Mouse (Mus musculus) midbrain, postnatal 0 days (tissue): ENCODE data around the gene Ube4b. TPM values are rescaled to one million over a fixed set of nuclear protein-coding genes. Genes with fewer than 3 reads are reported as not detected.
A peak's percentile ranks its signal among the peaks of the same experiment; 100 is the strongest.

Experiments
- ATAC-seq: fragments of 200-750 bp; cut with Nextera tagmentation; 2 replicates; pipeline ENCODE4 v1.8.0; 2017; ENCODE audit warnings: moderate number of reproducible peaks, mild to moderate bottlenecking, moderate TSS enrichment, moderate library complexity; ENCODE audit not compliant: low FRiP score
- DNase-seq: peaks from one replicate; pipeline ENCODE4 v3.0.0-alpha.2; 2015; ENCODE audit warnings: low spot score
- H3K27ac ChIP-seq: fragments of 300-500 bp; sonication (generic); 2 replicates; pipeline ENCODE4 v1.5.1; 2014; ENCODE audit warnings: low read depth, mild to moderate bottlenecking, low read length, mixed read lengths
- H3K27me3 ChIP-seq: fragments of 300-500 bp; sonication (generic); 2 replicates; pipeline ENCODE4 v1.6.1; 2014; ENCODE audit warnings: low read length, control low read depth, mixed read lengths; ENCODE audit not compliant: insufficient read depth
- H3K36me3 ChIP-seq: fragments of 300-500 bp; sonication (generic); 2 replicates; pipeline ENCODE4 v1.6.1; 2014; ENCODE audit warnings: low read length, control low read depth, mixed read lengths; ENCODE audit not compliant: insufficient read depth
- H3K4me1 ChIP-seq: fragments of 300-500 bp; sonication (generic); 2 replicates; pipeline ENCODE4 v1.6.1; 2014; ENCODE audit warnings: mild to moderate bottlenecking, control low read depth, antibody characterized with exemption, low read length, mixed read lengths; ENCODE audit not compliant: insufficient read depth
- H3K4me2 ChIP-seq: fragments of 300-500 bp; sonication (generic); 2 replicates; pipeline ENCODE4 v1.6.1; 2014; ENCODE audit warnings: low read depth, mild to moderate bottlenecking, low read length, mixed read lengths; ENCODE audit not compliant: poor library complexity, severe bottlenecking
- H3K4me3 ChIP-seq: fragments of 300-500 bp; sonication (generic); 2 replicates; pipeline ENCODE4 v1.5.1; 2014; ENCODE audit warnings: low read depth, mild to moderate bottlenecking, low read length, moderate library complexity
- H3K9ac ChIP-seq: fragments of 300-500 bp; sonication (generic); replicated peaks from 2 replicates; pipeline ENCODE4 v1.6.1; 2014; ENCODE audit warnings: mild to moderate bottlenecking, low read length, moderate library complexity, mixed read lengths; ENCODE audit not compliant: poor library complexity, severe bottlenecking
- H3K9me3 ChIP-seq: fragments of 300-500 bp; sonication (generic); 2 replicates; pipeline ENCODE4 v1.6.1; 2016; ENCODE audit warnings: low read length, control low read depth
- CTCF ChIP-seq: IDR thresholded peaks from 2 replicates; pipeline ENCODE4 v1.5.1; 2016; ENCODE audit warnings: antibody characterized with exemption, mild to moderate bottlenecking
- WGBS: fragments of 180-500 bp; shearing (Covaris S2); extraction: QIAGEN DNeasy Blood & Tissue Kit; methylation state at CpG from one replicate; pipeline ENCODE4 v1.1.7; 2014; 5-methylcytosine and 5-hydroxymethylcytosine counted together
- polyA plus RNA-seq: library from polyadenylated mRNA; unstranded; fragments of >200 nt; fragmentation: Nextera tagmentation; extraction: Ambion mirVana; gene quantifications from 2 replicates; pipeline ENCODE4 v1.2.1, GENCODE M21; 2015
- total RNA-seq: library from RNA; depleted of rRNA; stranded (reverse); fragments of >200 nt; gene quantifications from 2 replicates; pipeline ENCODE4 v1.2.3, GENCODE M21; 2014

Gene Ube4b
- total and polyA plus RNA-seq, 2 experiments from 2014 or later, result 51.9 to 94.4 TPM

DNA sequence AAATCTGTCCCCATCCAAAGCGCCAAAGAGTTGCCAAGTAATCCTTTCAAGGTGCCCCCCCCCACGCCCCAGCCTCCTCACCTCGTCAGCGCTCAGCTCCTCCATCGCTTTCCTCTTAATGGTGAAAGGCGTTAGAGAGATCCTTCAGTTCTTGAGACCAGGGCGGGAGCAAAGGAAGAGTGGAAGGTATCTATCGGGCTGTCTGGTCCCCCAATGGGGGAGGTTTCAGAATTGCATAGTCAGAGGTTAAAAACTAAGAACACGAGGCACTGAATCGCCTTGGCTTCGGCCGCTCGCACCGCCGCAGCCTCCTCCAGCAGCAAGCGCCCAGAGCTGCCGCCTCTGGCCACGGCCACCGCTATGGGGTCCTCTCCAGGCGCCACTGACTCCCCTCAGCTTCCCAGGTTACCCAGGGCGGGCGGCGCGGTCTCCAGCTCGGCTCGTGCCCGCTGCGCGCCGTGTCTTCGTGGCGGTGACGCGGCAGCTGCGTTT lies 702 bp downstream of the Ube4b start:
- TF ChIP-seq CTCF, result no peak
- under 1% methylated on average over 33 of the region's 35 CpGs for WGBS
- ATAC-seq (no peak), DNase-seq (peak; percentile 62)
- Histone ChIP-seq H3K4me3 (peak overlapping the region; percentile 95), H3K9ac (peak overlapping the region; percentile 69), H3K27me3 (no peaks in the 10 kb centered on the region), H3K9me3 (no peaks in the 10 kb centered on the region), H3K4me2 (peak overlapping the region; percentile 66), H3K36me3 (no peaks in the 10 kb centered on the region), H3K4me1 (peaks cover 8% of the 10 kb centered on the region; the same call in 1 of the 2 replicates), H3K27ac (peak overlapping the region; percentile 96)

GRCm38 (mm10) chr4:149424755-149425154 lies 1.8 kb downstream of the Ube4b start:
- no peak for ATAC-seq
- Histone ChIP-seq H3K27me3 (no peaks in the 10 kb centered on the region), H3K27ac (no peak overlapping the region), H3K9ac (peak overlapping the region; percentile 69), H3K4me2 (peak overlapping the region; percentile 66), H3K36me3 (no peaks in the 10 kb centered on the region), H3K4me3 (peak overlapping the region; percentile 95), H3K4me1 (peaks cover 8% of the 10 kb centered on the region; the same call in 1 of the 2 replicates), H3K9me3 (no peaks in the 10 kb centered on the region)
- WGBS, result 1% methylated on average over 9 of the region's 9 CpGs
- TF ChIP-seq CTCF, result no peak
- no peak for DNase-seq

DNA sequence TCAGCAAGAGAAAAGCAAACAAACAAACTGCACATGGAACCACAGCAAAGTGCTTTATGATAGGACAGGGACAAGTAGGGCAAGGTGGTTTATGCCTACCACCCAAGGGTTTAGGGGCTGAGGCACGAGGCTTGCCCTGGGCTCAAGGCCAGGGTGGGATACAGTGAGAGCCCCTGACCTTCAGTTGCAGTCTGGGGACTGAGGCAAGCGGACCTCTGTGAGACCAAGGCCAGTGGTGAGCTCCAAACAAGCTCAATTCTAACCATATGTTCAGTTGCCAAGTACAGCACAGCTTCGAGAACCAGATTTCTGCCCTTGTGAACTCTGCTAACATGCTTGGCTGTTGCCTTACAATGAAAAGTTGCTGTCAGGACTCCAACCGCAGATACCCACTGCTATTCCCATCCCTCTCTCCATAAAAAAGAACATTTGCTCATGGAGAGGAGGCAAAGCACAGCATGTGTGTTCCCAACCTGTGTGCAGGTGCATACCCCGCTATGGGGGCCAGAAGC lies 8.6 kb downstream of the Ube4b start:
- Histone ChIP-seq H3K27ac (no peak overlapping the region), H3K4me2 (no peak overlapping the region), H3K9ac (no peak overlapping the region), H3K4me3 (no peak overlapping the region), H3K36me3 (no peaks in the 10 kb centered on the region), H3K27me3 (no peaks in the 10 kb centered on the region), H3K4me1 (peaks cover 5% of the 10 kb centered on the region; the same call in 1 of the 2 replicates), H3K9me3 (no peaks in the 10 kb centered on the region)
- no peak for DNase-seq
- TF ChIP-seq CTCF, result no peak
- no peak for ATAC-seq
- 84% methylated on average over 5 of the region's 5 CpGs for WGBS

DNA sequence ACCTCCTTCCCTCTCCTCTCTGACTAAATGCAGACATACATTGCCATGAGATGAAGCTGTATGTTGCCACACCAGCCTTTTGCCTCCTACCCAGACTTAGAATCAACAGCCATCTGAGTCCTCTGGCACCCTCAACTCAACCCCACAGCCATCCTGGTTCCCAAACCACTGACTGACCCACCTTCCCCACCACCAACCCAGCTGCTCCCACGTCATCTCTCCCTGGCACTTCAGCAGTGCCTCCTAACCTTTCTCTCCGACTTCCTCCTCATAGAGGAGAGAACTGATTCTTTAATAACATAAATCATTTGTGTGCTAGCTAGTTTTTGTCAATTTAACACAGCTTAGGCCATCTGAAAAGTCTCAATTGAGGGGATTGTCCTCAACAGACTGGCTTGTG lies 9.6 kb downstream of the Ube4b start:
- no peak for DNase-seq
- Histone ChIP-seq H3K36me3 (no peaks in the 10 kb centered on the region), H3K9me3 (no peaks in the 10 kb centered on the region), H3K4me1 (peaks cover 5% of the 10 kb centered on the region; the same call in 1 of the 2 replicates), H3K4me2 (no peak overlapping the region), H3K27ac (no peak overlapping the region), H3K27me3 (no peaks in the 10 kb centered on the region), H3K9ac (no peak overlapping the region), H3K4me3 (no peak overlapping the region)
- ATAC-seq, result no peak
- 91% methylated on average over 2 of the region's 2 CpGs for WGBS
- TF ChIP-seq CTCF, result no peak

- 81% methylated on average over 10 of the region's 10 CpGs for WGBS
- TF ChIP-seq CTCF, result no peak
- peaks cover 1% of the 10 kb centered on the region; the same call in 1 of the 2 replicates for H3K4me1 ChIP-seq
- no peaks in the 10 kb centered on the region for H3K36me3 ChIP-seq
- H3K9me3 ChIP-seq, result no peaks in the 10 kb centered on the region
- DNase-seq (no peak), ATAC-seq (no peak)
- no peak overlapping the region for H3K4me2 ChIP-seq
- 0 out of 2 replicates have a peak overlapping the region, but pooled peaks have one; percentile 26 for H3K27ac ChIP-seq
- H3K9ac ChIP-seq, result no peak overlapping the region
- no peaks in the 10 kb centered on the region for H3K27me3 ChIP-seq
- H3K4me3 ChIP-seq, result no peak overlapping the region
These were observed 10.1 kb downstream of the Ube4b start for GRCm38 (mm10) chr4:149416417-149416816.

- no peaks in the 10 kb centered on the region for H3K9me3 ChIP-seq
- no peak for TF ChIP-seq CTCF
- H3K36me3 ChIP-seq, result no peaks in the 10 kb centered on the region
- H3K4me3 ChIP-seq, result no peak overlapping the region
- H3K27ac ChIP-seq, result peak overlapping the region; percentile 26; the same call in 1 of the 2 replicates
- no peak overlapping the region for H3K4me2 ChIP-seq
- 54% methylated on average over 13 of the region's 13 CpGs for WGBS
- ATAC-seq (no peak), DNase-seq (peak; percentile 21)
- H3K9ac ChIP-seq, result no peak overlapping the region
- H3K27me3 ChIP-seq, result no peaks in the 10 kb centered on the region
- H3K4me1 ChIP-seq, result no peaks in the 10 kb centered on the region
These were observed 10.8 kb downstream of the Ube4b start for GRCm38 (mm10) chr4:149415651-149416169.
